Mouse (Mus musculus): ENCODE measurements around the gene Eipr1.

- no peak for TF ChIP-seq CTCF (IDR thresholded peaks at IDR 0.05)
- no peak for TF ChIP-seq EP300 (IDR thresholded peaks at IDR 0.05)
These were observed 25.4 kb upstream of the Eipr1 start for GRCm38 (mm10) chr12:28726204-28726603.

Data from lung, postnatal 0 days (tissue).